Mouse (Mus musculus): ENCODE results near the gene Nrxn2. TPM values are rescaled to one million over a fixed set of nuclear protein-coding genes. Genes with fewer than 3 reads are reported as not detected.

Nrxn2 gene
- polyA plus RNA-seq, 1 experiment from 2014 or later, result 28.1 TPM

GRCm38 (mm10) chr19:6541521-6541920 is 123.0 kb downstream of the Nrxn2 start:
- Histone ChIP-seq H3K27me3 (replicated peaks; ENCODE audit: control insufficient read depth, insufficient read depth, low read length) (no peaks in the 10 kb centered on the region), H3K4me3 (replicated peaks; ENCODE audit: low read length) (no peak overlapping the region), H3K9ac (replicated peaks; ENCODE audit: low read depth, low read length) (no peak overlapping the region), H3K36me3 (ENCODE audit: control insufficient read depth, insufficient read depth) (no peaks in the 10 kb centered on the region), H3K9me3 (ENCODE audit: control insufficient read depth, low read length) (no peaks in the 10 kb centered on the region), H3K4me2 (ENCODE audit: low read length) (no peak overlapping the region), H3K27ac (ENCODE audit: low read length) (no peak overlapping the region), H3K4me1 (replicated peaks; ENCODE audit: control insufficient read depth, insufficient read depth, low read length) (no peaks in the 10 kb centered on the region)
- 94% methylated on average over 7 of the region's 7 CpGs for WGBS
- ATAC-seq, result no peak

DNA sequence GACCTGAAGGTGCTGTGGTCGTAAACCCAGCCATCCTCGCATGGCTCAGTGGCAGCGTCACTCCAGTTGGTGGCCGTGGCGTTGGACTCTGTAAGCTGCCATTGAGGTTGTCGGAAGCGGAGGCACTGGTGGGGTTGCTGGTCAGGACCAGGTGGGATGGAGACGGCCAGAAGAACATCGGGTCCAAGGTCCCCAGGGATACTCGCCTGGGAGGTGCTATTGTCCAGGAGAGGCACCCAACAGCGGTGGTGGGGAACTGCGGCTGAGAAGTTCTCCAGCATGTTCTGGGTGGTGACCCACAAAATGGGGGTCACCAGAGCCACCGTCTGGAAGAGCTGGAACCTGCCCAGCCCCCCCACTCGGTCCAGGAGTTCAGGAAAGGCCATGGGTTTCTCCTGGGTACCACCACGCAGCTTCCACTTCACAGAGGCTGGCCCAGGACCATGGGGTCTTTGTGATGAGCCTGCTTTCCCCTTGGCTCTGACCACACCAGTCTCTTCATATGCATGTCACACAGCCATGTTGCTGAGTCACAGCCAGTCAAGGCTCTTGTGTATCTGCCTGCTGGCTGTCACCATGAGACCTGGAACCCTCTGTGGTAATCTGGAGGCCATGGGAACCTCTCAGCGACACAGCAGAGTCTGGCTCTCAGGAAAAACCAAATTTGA is 124.0 kb downstream of the Nrxn2 start, which contains the start of gene Slc22a12:
Gene Slc22a12, minus strand, starts transcription at position 666 of the 668 bp plus-strand sequence.
- no peak within 1 kb of the TSS for H3K4me3 ChIP-seq (replicated peaks; ENCODE audit: low read length)
- no peaks in the 10 kb centered on the region for H3K4me1 ChIP-seq (replicated peaks; ENCODE audit: control insufficient read depth, insufficient read depth, low read length)
- H3K9me3 ChIP-seq (ENCODE audit: control insufficient read depth, low read length), result no peaks in the 10 kb centered on the region
- no peak within 1 kb of the TSS for H3K4me2 ChIP-seq (ENCODE audit: low read length)
- no peak for ATAC-seq
- no peak within 1 kb of the TSS for H3K27ac ChIP-seq (ENCODE audit: low read length)
- 89% methylated on average over 16 of the region's 16 CpGs for WGBS
- H3K9ac ChIP-seq (replicated peaks; ENCODE audit: low read depth, low read length), result no peak within 1 kb of the TSS
- no peaks in the 10 kb centered on the region for H3K27me3 ChIP-seq (replicated peaks; ENCODE audit: control insufficient read depth, insufficient read depth, low read length)
- no peaks in the 10 kb centered on the region for H3K36me3 ChIP-seq (ENCODE audit: control insufficient read depth, insufficient read depth)

- H3K9ac ChIP-seq (replicated peaks; ENCODE audit: low read depth, low read length), result no peak overlapping the region
- H3K27ac ChIP-seq (ENCODE audit: low read length), result no peak overlapping the region
- no peaks in the 10 kb centered on the region for H3K9me3 ChIP-seq (ENCODE audit: control insufficient read depth, low read length)
- no peak overlapping the region for H3K4me3 ChIP-seq (replicated peaks; ENCODE audit: low read length)
- 93% methylated on average over 6 of the region's 6 CpGs for WGBS
- no peaks in the 10 kb centered on the region; the same call in 1 of the 2 replicates for H3K4me1 ChIP-seq (replicated peaks; ENCODE audit: control insufficient read depth, insufficient read depth, low read length)
- ATAC-seq, result no peak
- no peaks in the 10 kb centered on the region for H3K27me3 ChIP-seq (replicated peaks; ENCODE audit: control insufficient read depth, insufficient read depth, low read length)
- no peaks in the 10 kb centered on the region for H3K36me3 ChIP-seq (ENCODE audit: control insufficient read depth, insufficient read depth)
- no peak overlapping the region for H3K4me2 ChIP-seq (ENCODE audit: low read length)
Observed at GRCm38 (mm10) chr19:6543035-6543383, 124.5 kb downstream of the Nrxn2 start.

- Histone ChIP-seq H3K36me3 (ENCODE audit: control insufficient read depth, insufficient read depth) (no peaks in the 10 kb centered on the region), H3K4me2 (ENCODE audit: low read length) (no peak overlapping the region), H3K9ac (replicated peaks; ENCODE audit: low read depth, low read length) (no peak overlapping the region), H3K9me3 (ENCODE audit: control insufficient read depth, low read length) (no peaks in the 10 kb centered on the region), H3K4me1 (replicated peaks; ENCODE audit: control insufficient read depth, insufficient read depth, low read length) (peaks cover 3% of the 10 kb centered on the region), H3K27ac (ENCODE audit: low read length) (no peak overlapping the region), H3K4me3 (replicated peaks; ENCODE audit: low read length) (no peak overlapping the region), H3K27me3 (replicated peaks; ENCODE audit: control insufficient read depth, insufficient read depth, low read length) (no peaks in the 10 kb centered on the region)
- WGBS, result 28% methylated on average over 7 of the region's 7 CpGs
- no peak for ATAC-seq
Observed at GRCm38 (mm10) chr19:6543518-6543917, 125.0 kb downstream of the Nrxn2 start.

DNA sequence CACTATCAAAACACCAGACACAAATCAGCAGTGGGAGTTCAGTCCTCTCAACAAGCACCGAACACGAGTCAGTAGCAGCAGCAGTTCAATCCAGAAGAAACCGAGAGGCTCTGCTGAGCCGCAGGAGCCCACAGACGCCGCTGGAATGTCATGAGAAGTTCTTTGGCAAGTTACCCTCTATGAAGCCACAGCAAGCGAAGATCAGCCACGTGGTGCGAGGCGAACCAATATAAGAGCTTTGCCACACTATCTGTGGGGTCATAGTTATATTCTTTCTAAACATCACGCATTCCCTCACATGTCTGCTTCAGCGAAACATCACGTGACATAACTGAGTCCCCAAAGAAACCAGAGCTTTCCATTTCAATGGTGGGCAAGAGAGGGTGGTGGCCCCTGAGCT is 126.2 kb downstream of the Nrxn2 start:
- H3K27ac ChIP-seq (ENCODE audit: low read length), result no peak overlapping the region
- H3K4me3 ChIP-seq (replicated peaks; ENCODE audit: low read length), result no peak overlapping the region
- no peaks in the 10 kb centered on the region for H3K27me3 ChIP-seq (replicated peaks; ENCODE audit: control insufficient read depth, insufficient read depth, low read length)
- H3K4me2 ChIP-seq (ENCODE audit: low read length), result no peak overlapping the region
- no peaks in the 10 kb centered on the region for H3K9me3 ChIP-seq (ENCODE audit: control insufficient read depth, low read length)
- H3K36me3 ChIP-seq (ENCODE audit: control insufficient read depth, insufficient read depth), result no peaks in the 10 kb centered on the region
- H3K9ac ChIP-seq (replicated peaks; ENCODE audit: low read depth, low read length), result no peak overlapping the region
- WGBS, result 87% methylated on average over 13 of the region's 13 CpGs
- ATAC-seq, result no peak
- peaks cover 13% of the 10 kb centered on the region for H3K4me1 ChIP-seq (replicated peaks; ENCODE audit: control insufficient read depth, insufficient read depth, low read length)

GRCm38 (mm10) chr19:6545481-6545880 is 127.0 kb downstream of the Nrxn2 start:
- H3K9me3 ChIP-seq (ENCODE audit: control insufficient read depth, low read length), result no peaks in the 10 kb centered on the region
- ATAC-seq, result no peak
- no peaks in the 10 kb centered on the region for H3K36me3 ChIP-seq (ENCODE audit: control insufficient read depth, insufficient read depth)
- H3K9ac ChIP-seq (replicated peaks; ENCODE audit: low read depth, low read length), result no peak overlapping the region
- H3K27me3 ChIP-seq (replicated peaks; ENCODE audit: control insufficient read depth, insufficient read depth, low read length), result no peaks in the 10 kb centered on the region
- no peak overlapping the region for H3K27ac ChIP-seq (ENCODE audit: low read length)
- no peak overlapping the region for H3K4me2 ChIP-seq (ENCODE audit: low read length)
- H3K4me3 ChIP-seq (replicated peaks; ENCODE audit: low read length), result no peak overlapping the region
- H3K4me1 ChIP-seq (replicated peaks; ENCODE audit: control insufficient read depth, insufficient read depth, low read length), result peaks cover 16% of the 10 kb centered on the region
- WGBS, result 90% methylated on average over 5 of the region's 5 CpGs

DNA sequence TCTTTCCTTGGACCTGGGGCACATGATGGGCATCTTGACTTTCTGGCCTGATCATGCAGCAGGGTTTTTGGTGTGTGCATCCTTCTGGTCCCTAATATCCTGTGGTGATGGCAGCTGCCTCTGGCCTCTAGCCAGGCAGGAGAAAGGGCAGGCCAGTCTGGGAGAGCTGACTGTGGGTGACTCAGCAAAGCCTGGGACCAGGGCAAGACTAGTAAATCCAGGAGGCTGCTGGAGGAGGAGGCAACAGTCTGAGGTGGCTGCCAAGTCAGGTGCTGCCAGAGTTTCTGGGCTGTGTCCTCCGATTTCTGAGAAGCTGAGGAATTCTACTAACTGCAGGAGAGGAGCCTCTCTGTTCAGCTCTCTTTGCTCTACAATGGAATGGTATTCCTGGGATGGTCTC is 127.6 kb downstream of the Nrxn2 start:
- Histone ChIP-seq H3K36me3 (ENCODE audit: control insufficient read depth, insufficient read depth) (no peaks in the 10 kb centered on the region), H3K27me3 (replicated peaks; ENCODE audit: control insufficient read depth, insufficient read depth, low read length) (no peaks in the 10 kb centered on the region), H3K4me2 (ENCODE audit: low read length) (no peak overlapping the region), H3K9ac (replicated peaks; ENCODE audit: low read depth, low read length) (no peak overlapping the region), H3K4me1 (replicated peaks; ENCODE audit: control insufficient read depth, insufficient read depth, low read length) (peaks cover 16% of the 10 kb centered on the region), H3K27ac (ENCODE audit: low read length) (no peak overlapping the region), H3K4me3 (replicated peaks; ENCODE audit: low read length) (no peak overlapping the region), H3K9me3 (ENCODE audit: control insufficient read depth, low read length) (no peaks in the 10 kb centered on the region)
- ATAC-seq, result no peak
- 46% methylated on average over 1 of the region's 1 CpGs for WGBS

- Histone ChIP-seq H3K27ac (ENCODE audit: low read length) (no peak overlapping the region), H3K27me3 (replicated peaks; ENCODE audit: control insufficient read depth, insufficient read depth, low read length) (no peaks in the 10 kb centered on the region), H3K4me2 (ENCODE audit: low read length) (no peak overlapping the region), H3K36me3 (ENCODE audit: control insufficient read depth, insufficient read depth) (no peaks in the 10 kb centered on the region), H3K9ac (replicated peaks; ENCODE audit: low read depth, low read length) (no peak overlapping the region), H3K9me3 (ENCODE audit: control insufficient read depth, low read length) (no peaks in the 10 kb centered on the region), H3K4me1 (replicated peaks; ENCODE audit: control insufficient read depth, insufficient read depth, low read length) (peaks cover 16% of the 10 kb centered on the region), H3K4me3 (replicated peaks; ENCODE audit: low read length) (no peak overlapping the region)
- 87% methylated on average over 5 of the region's 5 CpGs for WGBS
- ATAC-seq, result no peak
Observed at GRCm38 (mm10) chr19:6547801-6548200, 129.3 kb downstream of the Nrxn2 start.

DNA sequence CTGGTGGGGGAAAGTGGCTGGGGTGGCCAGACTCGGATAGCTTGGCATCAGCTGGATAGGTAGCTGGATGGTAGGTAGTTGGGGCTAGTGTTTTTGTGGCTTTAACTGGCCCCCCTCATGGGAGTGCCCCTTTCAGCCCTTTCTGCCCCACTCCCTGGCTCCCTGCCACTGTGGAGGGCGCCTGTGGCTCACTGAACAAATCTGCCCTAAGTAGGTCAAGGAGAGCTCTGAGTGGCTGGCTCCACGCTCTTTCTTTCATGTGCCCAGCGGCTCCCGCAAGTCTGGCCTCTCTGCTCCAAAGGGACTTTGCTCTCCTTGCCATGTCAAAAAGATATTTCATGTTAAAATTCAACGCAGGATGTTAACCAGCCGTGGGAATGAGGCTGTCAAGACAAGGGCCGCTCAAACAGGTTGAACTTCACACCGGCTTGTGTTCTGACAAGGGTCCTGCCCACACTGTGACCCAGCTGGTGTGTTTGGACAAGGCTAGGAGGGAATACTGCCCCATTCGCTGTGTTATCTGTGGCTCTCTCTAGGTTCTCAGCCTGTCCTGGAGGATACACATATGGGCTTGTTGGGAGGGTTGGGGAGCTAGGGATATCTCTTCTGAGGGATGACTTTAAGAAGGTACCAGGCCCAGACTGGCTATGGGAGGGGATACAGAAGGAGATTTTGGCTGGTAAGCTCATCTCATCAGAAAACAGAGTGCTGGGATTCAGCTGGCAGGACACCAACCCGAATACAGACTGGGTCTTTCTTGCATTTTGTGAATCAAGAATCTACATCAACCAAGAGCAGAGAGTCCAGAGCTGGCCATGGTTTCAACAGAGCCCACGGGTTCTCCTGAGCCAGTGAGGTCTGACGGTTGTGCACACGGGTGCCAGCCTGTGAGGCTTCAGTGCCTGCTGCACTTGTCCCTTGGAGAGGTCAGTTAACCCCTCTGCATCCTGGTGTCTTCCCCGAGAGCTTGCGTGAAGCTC is 130.2 kb downstream of the Nrxn2 start:
- Histone ChIP-seq H3K4me2 (ENCODE audit: low read length) (no peak overlapping the region), H3K36me3 (ENCODE audit: control insufficient read depth, insufficient read depth) (no peaks in the 10 kb centered on the region), H3K9ac (replicated peaks; ENCODE audit: low read depth, low read length) (0 out of 2 replicates have a peak overlapping the region, but pooled peaks have one; percentile 2), H3K27me3 (replicated peaks; ENCODE audit: control insufficient read depth, insufficient read depth, low read length) (no peaks in the 10 kb centered on the region), H3K27ac (ENCODE audit: low read length) (no peak overlapping the region), H3K4me3 (replicated peaks; ENCODE audit: low read length) (no peak overlapping the region), H3K9me3 (ENCODE audit: control insufficient read depth, low read length) (no peaks in the 10 kb centered on the region), H3K4me1 (replicated peaks; ENCODE audit: control insufficient read depth, insufficient read depth, low read length) (peaks cover 16% of the 10 kb centered on the region)
- no peak; the same call in 1 of the 2 replicates for ATAC-seq
- WGBS, result 57% methylated on average over 16 of the region's 16 CpGs
